Mouse (Mus musculus) cerebellum, adult (tissue): ENCODE measurements around the gene Dhrs2.

Experiments
- ATAC-seq: cut with Nextera tagmentation; 2 replicates; pipeline ENCODE4 v1.9.2; 2017; ENCODE audit warnings: mild to moderate bottlenecking, moderate library complexity, mixed read lengths; ENCODE audit not compliant: insufficient number of reproducible peaks, low FRiP score, low TSS enrichment

The Dhrs2 gene

GRCm38 (mm10) chr14:55221707-55222106 lies at the start of gene Dhrs2:
Dhrs2 (plus strand) TSS chr14:55222007.
- ATAC-seq = no peak

GRCm38 (mm10) chr14:55174164-55174563 lies 47.6 kb upstream of the Dhrs2 start:
- ATAC-seq = no peak

GRCm38 (mm10) chr14:55177274-55177673 lies 44.5 kb upstream of the Dhrs2 start:
- ATAC-seq = peak; percentile 70; the same call in 1 of the 2 replicates

GRCm38 (mm10) chr14:55180951-55181350 lies 40.9 kb upstream of the Dhrs2 start:
- ATAC-seq = no peak

- no peak for ATAC-seq
These were observed 38.6 kb upstream of the Dhrs2 start for GRCm38 (mm10) chr14:55183231-55183630.

GRCm38 (mm10) chr14:55184640-55185145 lies 37.1 kb upstream of the Dhrs2 start:
- ATAC-seq = no peak

GRCm38 (mm10) chr14:55188491-55188890 lies 33.3 kb upstream of the Dhrs2 start:
- ATAC-seq = no peak

GRCm38 (mm10) chr14:55189351-55189769 lies 32.4 kb upstream of the Dhrs2 start:
- no peak for ATAC-seq

- no peak for ATAC-seq
These were observed 28.5 kb upstream of the Dhrs2 start for GRCm38 (mm10) chr14:55193354-55193753.

- ATAC-seq = no peak
These were observed 27.8 kb upstream of the Dhrs2 start for GRCm38 (mm10) chr14:55193876-55194635.

- no peak for ATAC-seq
These were observed 27.0 kb upstream of the Dhrs2 start for GRCm38 (mm10) chr14:55194786-55195185.

- no peak for ATAC-seq
These were observed 24.7 kb upstream of the Dhrs2 start for GRCm38 (mm10) chr14:55197121-55197520.

- no peak for ATAC-seq
These were observed 23.6 kb upstream of the Dhrs2 start for GRCm38 (mm10) chr14:55198187-55198586.

- no peak for ATAC-seq
These were observed 17.3 kb upstream of the Dhrs2 start for GRCm38 (mm10) chr14:55204544-55204943.

GRCm38 (mm10) chr14:55205045-55205750 lies 16.6 kb upstream of the Dhrs2 start:
- ATAC-seq = no peak

- no peak for ATAC-seq
These were observed 13.5 kb upstream of the Dhrs2 start for GRCm38 (mm10) chr14:55208306-55208705.

GRCm38 (mm10) chr14:55213621-55214020 lies 8.2 kb upstream of the Dhrs2 start:
- ATAC-seq = no peak; the same call in 1 of the 2 replicates

- no peak for ATAC-seq
These were observed 7.3 kb upstream of the Dhrs2 start for GRCm38 (mm10) chr14:55214507-55214906.

GRCm38 (mm10) chr14:55223172-55223571 lies 1.4 kb downstream of the Dhrs2 start:
- no peak for ATAC-seq

- no peak for ATAC-seq
These were observed 12.8 kb downstream of the Dhrs2 start for GRCm38 (mm10) chr14:55234639-55235038.

GRCm38 (mm10) chr14:55236685-55237084 lies 14.9 kb downstream of the Dhrs2 start:
- ATAC-seq = no peak
